Comparison of ENCODE assay signal across 11 mouse cellular contexts in genomic region chr10:37338073-37338912, GRCm38 (mm10).
DNase-seq lines count a peak whose midpoint lies in the region; ATAC-seq and TF ChIP-seq lines count a peak whose summit lies in the region.
"Had no signal": no experiment of that assay in that cellular context is flagged by ENCODE, and none has a peak within 500 bp of the region (broad histone marks: within the 10 kb centered on the region; RNA-seq: fewer than 3 reads in every experiment).

No protein-coding gene starts in this region.

- peak; percentile 23; the same call in 1 of the 2 replicates for ATAC-seq in liver, embryonic 14.5 days (ENCODE audit: insufficient read depth)
- ATAC-seq in liver, embryonic 12.5 days = no peak
- ATAC-seq in liver, postnatal 0 days = peak; percentile 62
- ATAC-seq in stomach, embryonic 15.5 days (ENCODE audit: insufficient read depth, low FRiP score, low read depth) = no peak

- TF ChIP-seq CTCF in liver, embryonic 14.5 days (IDR thresholded peaks at IDR 0.05; ENCODE audit: low read depth) = no peak
- no peak for TF ChIP-seq CTCF in embryonic fibroblast, embryonic 13.5 days (IDR thresholded peaks at IDR 0.05; ENCODE audit: borderline replicate concordance, insufficient read depth, low read length)
- no peak for TF ChIP-seq CTCF in liver, postnatal 0 days (IDR thresholded peaks at IDR 0.05; ENCODE audit: low read depth)

- no peak for TF ChIP-seq EP300 in liver, embryonic 14.5 days (IDR thresholded peaks at IDR 0.05; ENCODE audit: low read depth)
- TF ChIP-seq EP300 in liver, postnatal 0 days (IDR thresholded peaks at IDR 0.05; ENCODE audit: low read depth) = 0 out of 2 replicates have a peak, but pooled peaks have one; percentile 7

- H3K9me3 ChIP-seq in liver, embryonic 14.5 days (ENCODE audit: control insufficient read depth, low read length) = no peaks in the 10 kb centered on the region
- H3K9me3 ChIP-seq in liver, embryonic 12.5 days (replicated peaks) = no peaks in the 10 kb centered on the region
- H3K9me3 ChIP-seq in liver, postnatal 0 days (ENCODE audit: low read length) = no peaks in the 10 kb centered on the region
- no peaks in the 10 kb centered on the region for H3K9me3 ChIP-seq in stomach, embryonic 15.5 days
- H3K9me3 ChIP-seq: forebrain, embryonic 12.5 days; hindbrain, embryonic 12.5 days had no signal

- no peak overlapping the region for H3K9ac ChIP-seq in liver, embryonic 14.5 days (replicated peaks)
- H3K9ac ChIP-seq in liver, embryonic 12.5 days = no peak overlapping the region
- H3K9ac ChIP-seq in liver, postnatal 0 days (replicated peaks) = no peak overlapping the region
- no peak overlapping the region for H3K9ac ChIP-seq in stomach, embryonic 15.5 days
- H3K9ac ChIP-seq: forebrain, embryonic 12.5 days; hindbrain, embryonic 12.5 days had no signal

- no peak overlapping the region for H3K4me2 ChIP-seq in liver, embryonic 14.5 days (ENCODE audit: low read depth)
- H3K4me2 ChIP-seq in liver, embryonic 12.5 days = no peak overlapping the region
- no peak overlapping the region for H3K4me2 ChIP-seq in liver, postnatal 0 days (ENCODE audit: low read depth, low read length)
- H3K4me2 ChIP-seq in stomach, embryonic 15.5 days = no peak overlapping the region
- H3K4me2 ChIP-seq: forebrain, embryonic 12.5 days; hindbrain, embryonic 12.5 days had no signal

- H3K27ac ChIP-seq in liver, embryonic 14.5 days = no peak overlapping the region
- no peak overlapping the region for H3K27ac ChIP-seq in liver, embryonic 12.5 days
- peak overlapping the region; percentile 70 for H3K27ac ChIP-seq in embryonic fibroblast, embryonic 13.5 days (ENCODE audit: insufficient read depth, low read length)
- peak overlapping the region; percentile 37 for H3K27ac ChIP-seq in liver, postnatal 0 days (ENCODE audit: low read depth)
- peak overlapping the region; percentile 4; the same call in 1 of the 2 replicates for H3K27ac ChIP-seq in stomach, embryonic 15.5 days
- H3K27ac ChIP-seq: forebrain, embryonic 12.5 days; hindbrain, embryonic 12.5 days; layer of hippocampus, adult 2 months had no signal

- 42% methylated on average over 4 of the region's 4 CpGs for WGBS in liver, embryonic 14.5 days (ENCODE audit: insufficient replicate concordance)
- 45% methylated on average over 4 of the region's 4 CpGs for WGBS in liver, embryonic 12.5 days (ENCODE audit: insufficient replicate concordance)
- 55% methylated on average over 4 of the region's 4 CpGs for WGBS in liver, postnatal 0 days (ENCODE audit: insufficient replicate concordance)
- 63% methylated on average over 4 of the region's 4 CpGs for WGBS in stomach, embryonic 15.5 days

- no peaks in the 10 kb centered on the region for H3K27me3 ChIP-seq in liver, embryonic 14.5 days (ENCODE audit: control insufficient read depth, insufficient read depth, low read length)
- no peaks in the 10 kb centered on the region for H3K27me3 ChIP-seq in liver, embryonic 12.5 days (replicated peaks)
- no peaks in the 10 kb centered on the region for H3K27me3 ChIP-seq in liver, postnatal 0 days (ENCODE audit: insufficient read depth, low read length)
- H3K27me3 ChIP-seq in stomach, embryonic 15.5 days (replicated peaks) = no peaks in the 10 kb centered on the region
- H3K27me3 ChIP-seq: forebrain, embryonic 12.5 days; hindbrain, embryonic 12.5 days; Patski had no signal

- H3K36me3 ChIP-seq in liver, embryonic 14.5 days (replicated peaks; ENCODE audit: control insufficient read depth, insufficient read depth, low read depth) = no peaks in the 10 kb centered on the region
- no peaks in the 10 kb centered on the region for H3K36me3 ChIP-seq in liver, embryonic 12.5 days
- H3K36me3 ChIP-seq in liver, postnatal 0 days (replicated peaks; ENCODE audit: insufficient read depth, low read length) = no peaks in the 10 kb centered on the region
- H3K36me3 ChIP-seq in stomach, embryonic 15.5 days = no peaks in the 10 kb centered on the region
- H3K36me3 ChIP-seq: forebrain, embryonic 12.5 days; hindbrain, embryonic 12.5 days had no signal

- no peak for TF ChIP-seq POLR2A in embryonic fibroblast, embryonic 13.5 days (IDR thresholded peaks at IDR 0.05; ENCODE audit: low read depth, low read length)

- H3K4me3 ChIP-seq in liver, embryonic 14.5 days (ENCODE audit: insufficient read depth in 1 of 2, low read depth in 2 of 2, low read length in 2 of 2) = no peak overlapping the region
- no peak overlapping the region for H3K4me3 ChIP-seq in liver, embryonic 12.5 days
- H3K4me3 ChIP-seq in embryonic fibroblast, embryonic 13.5 days (ENCODE audit: insufficient read depth, low read length) = no peak overlapping the region
- H3K4me3 ChIP-seq in liver, postnatal 0 days (ENCODE audit: low read depth, low read length) = no peak overlapping the region
- no peak overlapping the region for H3K4me3 ChIP-seq in stomach, embryonic 15.5 days (replicated peaks)
- H3K4me3 ChIP-seq: forebrain, embryonic 12.5 days; hindbrain, embryonic 12.5 days; layer of hippocampus, adult 2 months had no signal

- H3K4me1 ChIP-seq in liver, embryonic 14.5 days (replicated peaks; ENCODE audit: control insufficient read depth in 2 of 2, insufficient read depth in 2 of 2, low read length in 1 of 2) = peaks cover 0 to 3% of the 10 kb centered on the region in 2 experiments; a peak in 2 of 4 replicates
- peaks cover 2% of the 10 kb centered on the region; the same call in 1 of the 2 replicates for H3K4me1 ChIP-seq in liver, embryonic 12.5 days
- peaks cover 21% of the 10 kb centered on the region for H3K4me1 ChIP-seq in embryonic fibroblast, embryonic 13.5 days (ENCODE audit: control insufficient read depth, insufficient read depth, low read length)
- peaks cover 5% of the 10 kb centered on the region; the same call in 1 of the 2 replicates for H3K4me1 ChIP-seq in liver, postnatal 0 days (ENCODE audit: insufficient read depth)
- no peaks in the 10 kb centered on the region for H3K4me1 ChIP-seq in stomach, embryonic 15.5 days
- H3K4me1 ChIP-seq: forebrain, embryonic 12.5 days; hindbrain, embryonic 12.5 days had no signal

- DNase-seq in liver, embryonic 14.5 days (ENCODE audit: low read depth in 3 of 3, low spot score in 3 of 3) = peak in 1 of 3 experiments; percentile 17
- DNase-seq in liver, postnatal 0 days = peak; percentile 29
- DNase-seq in adrenal gland, postnatal 25 days = no peak
- DNase-seq in MN1 (ENCODE audit: low spot score) = no peak

Comparison
In these comparisons a context has a peak if more than half of its experiments do, and no peak if none do; other contexts are left out.
1. ATAC-seq: peak in liver, embryonic 14.5 days (single experiment) and liver, postnatal 0 days (single experiment); none in liver, embryonic 12.5 days (single experiment) and stomach, embryonic 15.5 days (single experiment).
2. H3K27ac ChIP-seq: peak in embryonic fibroblast, embryonic 13.5 days (single experiment), liver, postnatal 0 days (single experiment) and stomach, embryonic 15.5 days (single experiment); none in liver, embryonic 14.5 days (single experiment) and liver, embryonic 12.5 days (single experiment).